Mouse (Mus musculus) olfactory bulb, adult 2 months (tissue): ENCODE measurements around the gene Pcca. TPM values are rescaled to one million over a fixed set of nuclear protein-coding genes. Genes with fewer than 3 reads are reported as not detected.

Source experiments
- H3K27ac ChIP-seq: fragments of 200-500 bp; 2 replicates; pipeline ENCODE4 v1.5.1; 2012; ENCODE audit warnings: low read depth, low read length; ENCODE audit not compliant: insufficient read depth
- H3K4me1 ChIP-seq: fragments of 200-500 bp; 2 replicates; pipeline ENCODE4 v1.6.1; 2012; ENCODE audit warnings: low read length; ENCODE audit not compliant: control insufficient read depth, insufficient read depth
- H3K4me3 ChIP-seq: fragments of 200-500 bp; 2 replicates; pipeline ENCODE4 v1.5.1; 2012; ENCODE audit warnings: mild to moderate bottlenecking, low read depth, low read length, moderate library complexity; ENCODE audit not compliant: insufficient read depth
- CTCF ChIP-seq: fragments of 200-500 bp; IDR thresholded peaks from 2 replicates; pipeline ENCODE4 v1.5.1; 2012; ENCODE audit warnings: low read depth, mild to moderate bottlenecking, low read length, moderate library complexity; ENCODE audit not compliant: insufficient read depth
- POLR2A ChIP-seq: fragments of 200-500 bp; IDR thresholded peaks from 2 replicates; pipeline ENCODE4 v1.6.1; 2012; ENCODE audit warnings: mild to moderate bottlenecking, low read depth, low read length, moderate library complexity; ENCODE audit not compliant: insufficient read depth
- WGBS: fragments of 180-500 bp; shearing (Covaris S2); methylation state at CpG from one replicate; pipeline ENCODE4 v1.1.7; 2018; 5-methylcytosine and 5-hydroxymethylcytosine counted together
- polyA plus RNA-seq: library from polyadenylated mRNA; stranded (reverse); fragments of >200 nt; gene quantifications from 2 replicates; pipeline ENCODE4 v1.2.4, GENCODE M21; 2012; ENCODE audit warnings: low replicate concordance; ENCODE audit not compliant: missing spikeins, insufficient read depth, insufficient read length

The Pcca gene
- polyA plus RNA-seq, 1 experiment = not detected

DNA sequence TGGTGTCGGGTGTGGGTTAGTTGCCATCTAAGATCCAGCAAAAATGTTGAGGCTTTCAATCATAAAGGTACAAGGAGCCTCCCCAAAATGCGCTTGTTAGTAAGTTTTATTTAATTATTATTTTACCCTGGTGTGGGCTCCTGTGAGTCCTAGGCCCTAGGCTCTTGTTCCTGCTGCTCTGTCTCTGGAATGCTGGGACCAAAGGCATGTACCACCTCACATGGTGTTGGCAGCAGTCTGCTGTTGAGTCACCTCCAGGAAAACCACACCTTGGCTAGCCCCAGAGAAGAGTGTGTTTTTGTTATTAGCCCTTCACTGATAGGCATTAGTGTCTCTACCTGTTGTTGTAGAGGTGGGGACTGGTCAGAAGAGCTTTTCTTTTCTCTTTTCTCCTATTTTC, 83.5 kb downstream of the Pcca start:
- Histone ChIP-seq H3K4me3 (no peak overlapping the region), H3K27ac (no peak overlapping the region), H3K4me1 (no peaks in the 10 kb centered on the region)
- no peak for TF ChIP-seq CTCF
- no peak for TF ChIP-seq POLR2A
- WGBS = 99% methylated on average over 2 of the region's 2 CpGs

DNA sequence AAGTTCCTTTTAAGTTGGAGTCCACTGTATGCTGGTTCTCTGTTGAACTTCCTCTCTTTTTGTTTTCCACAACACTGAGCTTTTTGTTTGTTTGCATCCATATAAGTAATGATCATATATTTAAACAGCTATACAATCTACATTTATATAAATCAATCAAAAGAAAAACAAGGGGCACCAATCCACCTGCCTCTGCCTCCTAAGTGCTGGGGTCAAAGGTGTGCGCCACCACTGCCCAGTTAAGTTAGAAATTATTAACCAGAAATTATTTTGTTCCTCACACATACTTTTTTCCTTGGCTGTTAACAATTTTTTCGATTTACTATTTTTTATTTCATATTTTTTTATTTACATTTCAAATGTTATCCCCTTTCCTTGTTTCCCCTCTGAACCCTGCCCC, 99.3 kb downstream of the Pcca start:
- Histone ChIP-seq H3K4me3 (no peak overlapping the region), H3K27ac (no peak overlapping the region), H3K4me1 (peaks cover 2% of the 10 kb centered on the region; the same call in 1 of the 2 replicates)
- TF ChIP-seq POLR2A = no peak
- WGBS = 98% methylated on average over 2 of the region's 2 CpGs

DNA sequence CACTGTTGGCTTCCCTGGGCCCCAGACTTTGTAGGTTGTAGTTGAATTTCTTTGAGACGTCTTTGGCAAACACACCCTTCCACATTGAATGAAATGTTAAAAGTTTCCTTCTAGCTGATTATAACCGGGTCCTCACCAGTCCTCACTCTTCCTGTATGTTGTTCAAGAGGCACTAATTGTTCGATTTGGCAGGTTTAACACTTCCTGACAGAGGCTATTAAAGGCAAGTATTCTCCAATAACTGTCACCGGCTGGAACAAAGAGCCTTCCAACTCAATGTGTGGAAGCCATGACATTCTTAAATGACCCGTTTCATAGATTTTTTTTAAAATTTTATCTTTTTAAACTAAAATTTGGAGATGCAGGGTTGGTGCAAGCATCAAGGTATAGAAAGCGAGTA, 102.5 kb downstream of the Pcca start:
- TF ChIP-seq POLR2A (no peak), CTCF (no peak)
- Histone ChIP-seq H3K4me1 (peaks cover 2% of the 10 kb centered on the region; the same call in 1 of the 2 replicates), H3K27ac (no peak overlapping the region), H3K4me3 (no peak overlapping the region)
- WGBS = 43% methylated on average over 6 of the region's 6 CpGs

- Histone ChIP-seq H3K27ac (no peak overlapping the region), H3K4me3 (no peak overlapping the region), H3K4me1 (peaks cover 2% of the 10 kb centered on the region; the same call in 1 of the 2 replicates)
- 63% methylated on average over 5 of the region's 5 CpGs for WGBS
- TF ChIP-seq POLR2A (no peak), CTCF (no peak)
Observed at GRCm38 (mm10) chr14:122637798-122638555, 103.9 kb downstream of the Pcca start.

GRCm38 (mm10) chr14:122639168-122639720, 105.1 kb downstream of the Pcca start:
- Histone ChIP-seq H3K4me3 (no peak overlapping the region), H3K27ac (no peak overlapping the region), H3K4me1 (peaks cover 2% of the 10 kb centered on the region; the same call in 1 of the 2 replicates)
- no peak for TF ChIP-seq POLR2A
- TF ChIP-seq CTCF = no peak
- 69% methylated on average over 2 of the region's 2 CpGs for WGBS

DNA sequence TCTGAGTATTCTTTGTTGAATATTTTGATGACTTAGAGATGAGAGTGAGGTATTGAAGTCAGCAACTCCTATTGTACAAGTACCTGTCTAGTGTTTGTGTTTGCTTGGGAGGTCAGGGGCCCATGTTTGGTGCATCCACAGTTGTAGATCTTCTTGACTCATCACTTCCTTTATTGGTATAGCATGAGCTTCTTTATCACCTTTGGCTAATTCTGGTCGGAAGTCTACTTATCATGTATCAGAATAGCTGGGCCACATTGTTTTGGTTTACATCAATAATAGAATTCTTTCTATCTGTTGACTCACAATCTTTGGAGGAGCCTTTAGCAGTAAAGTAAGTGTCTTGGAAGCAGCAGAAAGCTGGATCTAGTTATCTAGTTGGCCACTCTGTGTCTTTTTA, 108.3 kb downstream of the Pcca start:
- WGBS = 100% methylated on average over 1 of the region's 1 CpGs
- Histone ChIP-seq H3K4me3 (no peak overlapping the region), H3K27ac (no peak overlapping the region), H3K4me1 (peaks cover 1% of the 10 kb centered on the region; the same call in 1 of the 2 replicates)
- TF ChIP-seq CTCF = no peak
- TF ChIP-seq POLR2A = no peak

GRCm38 (mm10) chr14:122648214-122648613, 114.1 kb downstream of the Pcca start:
- 94% methylated on average over 1 of the region's 1 CpGs for WGBS

DNA sequence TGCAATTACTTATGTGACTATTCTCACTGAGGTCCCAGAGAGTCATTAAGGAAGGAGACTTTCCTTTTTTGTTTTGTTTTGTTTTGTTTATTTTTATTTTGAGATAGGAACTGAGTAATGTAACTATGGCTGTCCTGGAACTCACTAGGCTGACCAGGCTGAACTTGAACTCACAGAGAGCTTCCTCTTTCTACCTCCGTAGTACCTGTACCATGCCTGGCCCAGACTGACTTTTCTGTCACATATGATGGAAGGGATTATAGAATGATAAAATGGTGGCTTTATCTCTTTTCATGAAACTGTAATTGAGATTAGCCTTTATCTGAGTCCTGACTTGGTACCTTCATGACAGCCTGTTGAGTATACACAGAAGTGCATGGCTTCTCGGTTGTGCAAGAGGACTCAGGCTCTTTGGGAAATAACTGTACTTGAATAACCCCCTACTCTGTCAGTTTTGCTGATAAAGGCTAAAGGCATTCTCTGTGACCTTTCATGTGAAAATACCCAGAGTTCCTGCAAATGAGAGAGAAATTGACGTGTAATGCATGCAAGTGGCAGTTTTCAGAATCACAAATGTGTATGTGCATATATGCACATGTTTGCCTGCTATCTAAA, 115.3 kb downstream of the Pcca start:
- H3K4me1 ChIP-seq = no peaks in the 10 kb centered on the region
- H3K4me3 ChIP-seq = no peak overlapping the region
- TF ChIP-seq CTCF (no peak), POLR2A (no peak)
- WGBS = 86% methylated on average over 3 of the region's 3 CpGs
- no peak overlapping the region for H3K27ac ChIP-seq

More at GRCm38 (mm10) chr14:122648214-122648613, 114.1 kb downstream of the Pcca start:
- no peaks in the 10 kb centered on the region for H3K4me1 ChIP-seq
- TF ChIP-seq POLR2A (no peak), CTCF (no peak)
- H3K27ac ChIP-seq = no peak overlapping the region
- H3K4me3 ChIP-seq = no peak overlapping the region

DNA sequence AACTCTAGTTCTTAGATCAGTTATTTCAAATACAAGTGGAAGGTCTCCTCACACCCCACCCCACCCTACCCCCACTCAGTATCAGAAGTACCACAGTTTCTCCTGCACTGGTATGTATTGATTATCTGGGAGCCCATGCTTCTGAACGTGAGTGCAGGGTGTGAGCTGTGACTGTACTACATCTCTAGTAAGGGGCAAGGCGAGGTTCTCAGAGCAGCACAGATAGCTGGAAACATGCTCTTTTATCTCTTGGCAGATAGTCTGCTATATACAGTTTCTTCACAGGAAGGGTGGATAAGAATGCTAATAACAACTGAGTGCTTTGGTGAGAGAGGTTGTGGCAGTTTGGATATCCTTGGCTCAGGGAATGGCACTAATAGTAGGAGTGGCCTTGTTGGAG, 117.6 kb downstream of the Pcca start:
- TF ChIP-seq POLR2A = no peak
- no peak for TF ChIP-seq CTCF
- H3K27ac ChIP-seq = no peak overlapping the region
- no peak overlapping the region for H3K4me3 ChIP-seq
- H3K4me1 ChIP-seq = no peaks in the 10 kb centered on the region
- 100% methylated on average over 2 of the region's 2 CpGs for WGBS
